Mouse (Mus musculus): ENCODE measurements around the gene Ddx43.

The Ddx43 gene

DNA sequence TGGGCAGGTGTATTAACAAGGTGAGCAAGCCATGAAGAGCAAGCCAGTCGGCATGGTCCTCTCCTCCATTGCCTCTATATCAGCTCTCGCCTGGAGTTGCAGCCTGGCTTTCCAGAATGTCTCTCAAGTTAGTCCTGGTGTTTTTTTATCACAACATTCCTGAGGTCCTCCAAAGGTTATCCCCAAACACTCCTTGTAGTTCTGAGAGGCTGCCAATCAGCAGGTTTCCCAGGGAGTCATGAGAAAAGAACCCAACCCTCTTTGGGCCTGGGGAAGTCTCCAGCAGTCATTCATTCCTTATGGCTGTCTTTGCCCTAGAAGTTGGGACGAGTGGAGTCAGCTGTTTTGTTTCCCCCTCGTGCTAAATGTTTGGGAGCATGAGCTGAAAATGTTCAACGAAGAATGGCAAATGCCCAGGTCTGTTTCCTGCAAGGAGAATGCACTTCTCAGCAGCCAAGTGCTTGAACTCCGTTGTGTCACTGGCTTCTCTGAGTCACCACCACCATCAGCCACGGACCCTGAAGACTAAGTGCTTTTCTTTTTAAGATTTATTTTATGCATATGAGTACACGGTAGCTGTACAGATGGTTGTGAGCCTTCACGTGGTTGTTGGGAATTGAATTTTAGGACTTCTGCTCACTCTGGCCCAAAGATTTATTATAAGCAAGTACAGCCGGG is 22.6 kb upstream of the Ddx43 start:
- DNase-seq (ENCODE audit: low spot score in 2 of 2) = no peak

DNA sequence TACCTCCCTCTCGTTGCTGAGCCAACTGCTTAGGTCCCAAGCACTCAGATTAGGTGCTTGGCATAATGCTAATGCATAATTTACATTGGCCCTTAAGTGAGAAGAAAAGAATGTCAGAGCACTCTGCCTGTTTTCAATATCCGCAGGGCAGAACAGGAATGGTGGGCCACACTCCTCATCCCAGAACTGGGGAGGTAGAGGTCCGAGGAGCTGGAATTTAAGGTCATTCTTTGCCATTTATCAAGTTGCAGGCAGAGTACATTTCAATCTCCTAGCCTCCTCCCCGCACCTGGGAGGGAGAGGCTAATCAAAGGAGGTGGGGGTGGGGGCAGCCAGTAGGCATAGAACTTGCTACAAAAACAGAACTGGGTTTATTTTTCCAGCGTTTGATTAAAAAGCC is 21.2 kb upstream of the Ddx43 start:
- DNase-seq (ENCODE audit: low spot score in 2 of 2) = no peak

GRCm38 (mm10) chr9:78374885-78375389 is 20.6 kb upstream of the Ddx43 start:
- no peak for DNase-seq (ENCODE audit: low spot score in 2 of 2)

GRCm38 (mm10) chr9:78375486-78375885 is 20.1 kb upstream of the Ddx43 start:
- DNase-seq (ENCODE audit: low spot score in 2 of 2) = no peak

- DNase-seq (ENCODE audit: low spot score in 2 of 2) = no peak
These were observed 18.0 kb upstream of the Ddx43 start for GRCm38 (mm10) chr9:78377546-78377945.

- DNase-seq (ENCODE audit: low spot score in 2 of 2) = no peak
These were observed 17.3 kb upstream of the Ddx43 start, which contains the start of gene Ooep for GRCm38 (mm10) chr9:78378113-78378785. Gene Ooep, minus strand, starts transcription at chr9:78378725.

- no peak for DNase-seq (ENCODE audit: low spot score in 2 of 2)
These were observed 9.7 kb upstream of the Ddx43 start for GRCm38 (mm10) chr9:78385893-78386292.

DNA sequence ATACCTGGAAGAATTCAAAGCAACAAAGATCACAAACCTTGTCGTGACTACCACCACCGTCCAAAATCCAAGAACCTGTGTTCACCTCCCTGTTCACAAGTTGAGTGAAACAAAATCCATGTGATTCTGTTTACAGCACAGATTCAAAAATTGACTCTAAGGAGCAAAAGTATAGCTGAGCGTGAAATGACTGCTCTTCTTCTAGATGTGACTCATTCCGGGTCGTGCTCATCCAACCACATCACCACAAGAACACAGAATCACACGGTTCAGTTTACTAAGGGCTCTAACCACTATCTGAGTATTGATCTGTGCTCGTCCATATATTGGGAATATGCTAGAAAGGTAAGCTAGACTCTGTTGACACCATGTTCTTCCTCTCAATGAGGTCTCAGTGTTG is 8.6 kb upstream of the Ddx43 start:
- DNase-seq (ENCODE audit: low spot score in 2 of 2) = no peak

DNA sequence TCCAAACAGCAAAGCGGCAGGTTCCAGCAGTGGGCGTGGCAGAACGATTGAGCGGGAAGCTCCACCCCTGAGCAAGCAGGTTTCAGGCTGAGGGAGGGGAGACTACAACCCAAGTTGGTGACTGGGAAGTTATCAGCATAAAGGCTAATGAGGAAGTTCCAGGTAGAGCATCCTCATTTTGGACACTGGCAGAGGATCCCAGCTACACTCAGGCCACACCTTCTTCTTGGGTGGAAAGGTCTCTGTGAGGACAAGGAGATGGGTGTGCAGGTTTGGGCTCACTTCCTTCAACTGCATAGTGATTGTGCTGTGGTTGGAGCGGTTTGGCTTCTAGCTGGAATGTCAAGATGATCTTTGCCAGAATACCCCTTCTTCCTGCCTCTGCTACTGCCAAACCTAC is 5.6 kb upstream of the Ddx43 start:
- no peak for DNase-seq (ENCODE audit: low spot score in 2 of 2)

- no peak for DNase-seq (ENCODE audit: low spot score in 2 of 2)
These were observed 1.8 kb upstream of the Ddx43 start for GRCm38 (mm10) chr9:78393741-78394140.

GRCm38 (mm10) chr9:78394602-78395001 is 975 bp upstream of the Ddx43 start:
- no peak for DNase-seq (ENCODE audit: low spot score in 2 of 2)

- no peak for DNase-seq (ENCODE audit: low spot score in 2 of 2)
These were observed 340 bp upstream of the Ddx43 start for GRCm38 (mm10) chr9:78395244-78395629.

- no peak for DNase-seq (ENCODE audit: low spot score in 2 of 2)
These were observed 940 bp downstream of the Ddx43 start for GRCm38 (mm10) chr9:78396517-78396916.

DNA sequence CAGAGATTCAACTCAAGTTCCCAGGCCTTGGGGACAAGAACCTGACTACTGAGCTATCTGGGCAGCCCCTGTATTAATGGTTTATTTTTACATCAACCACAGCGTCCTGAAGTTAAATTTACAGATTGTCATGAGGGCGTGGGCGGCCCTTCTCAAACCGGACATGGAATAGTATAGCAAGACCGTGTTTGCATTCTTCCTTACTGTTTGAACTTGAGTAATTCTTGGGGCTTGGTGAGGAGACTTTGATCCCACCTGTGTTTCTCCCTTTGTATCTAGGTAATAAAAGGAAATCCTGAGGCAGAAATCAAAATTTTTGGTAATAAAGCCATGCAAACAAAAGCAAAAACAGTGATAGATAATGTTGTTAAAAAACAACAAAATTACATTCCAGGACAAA is 5.0 kb downstream of the Ddx43 start:
- no peak for DNase-seq (ENCODE audit: low spot score in 2 of 2)

- DNase-seq (ENCODE audit: low spot score in 2 of 2) = no peak
These were observed 6.0 kb downstream of the Ddx43 start for GRCm38 (mm10) chr9:78401596-78401995.

DNA sequence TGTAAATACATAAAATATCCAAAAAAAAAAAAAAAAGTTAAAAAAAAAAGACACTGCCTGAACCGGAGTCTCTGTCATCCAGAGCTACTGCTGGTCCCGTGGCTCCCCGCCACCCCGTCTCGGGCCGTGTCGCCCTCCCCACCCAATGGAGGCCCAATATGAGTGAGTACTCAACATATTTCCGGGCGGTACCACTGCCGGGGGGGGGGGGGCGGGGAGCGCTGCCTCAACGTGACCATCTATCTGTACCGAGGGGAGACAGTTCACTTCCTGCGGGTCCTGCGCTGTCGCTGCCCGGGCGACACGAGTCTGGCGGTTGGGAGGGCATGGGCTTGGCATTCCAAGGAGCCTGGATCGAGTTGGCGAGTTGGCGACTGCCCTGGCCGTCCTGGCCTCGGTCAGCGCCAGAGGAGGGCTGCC is 31.8 kb downstream of the Ddx43 start:
- DNase-seq (ENCODE audit: low spot score in 2 of 2) = peak in 1 of 2 experiments; percentile 24

- DNase-seq (ENCODE audit: low spot score in 2 of 2) = peak; percentile 16 to 24
These were observed 32.6 kb downstream of the Ddx43 start for GRCm38 (mm10) chr9:78428185-78428584.

GRCm38 (mm10) chr9:78428870-78429432 is 33.4 kb downstream of the Ddx43 start:
- no peak for DNase-seq (ENCODE audit: low spot score in 2 of 2)

DNA sequence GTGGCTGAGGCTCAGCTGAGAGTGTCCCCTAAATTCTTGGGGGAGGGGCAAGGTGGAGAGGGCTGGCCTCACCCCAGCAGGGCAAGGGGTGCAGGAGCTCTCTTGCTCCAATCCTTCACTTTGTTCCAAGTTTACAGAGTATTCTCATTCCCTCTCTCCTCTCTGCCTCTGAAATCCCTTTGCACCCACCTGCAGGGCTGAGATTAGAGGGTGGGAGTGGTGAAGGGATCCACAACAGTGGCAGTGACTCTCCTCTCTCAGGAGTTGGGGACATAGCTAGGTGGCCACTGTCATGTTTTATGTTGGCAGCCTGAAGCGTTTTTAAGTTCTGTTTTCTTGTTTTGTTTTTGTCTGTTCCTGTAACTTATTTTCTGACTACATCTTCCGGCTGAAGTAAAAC is 34.0 kb downstream of the Ddx43 start:
- DNase-seq (ENCODE audit: low spot score in 2 of 2) = no peak

DNA sequence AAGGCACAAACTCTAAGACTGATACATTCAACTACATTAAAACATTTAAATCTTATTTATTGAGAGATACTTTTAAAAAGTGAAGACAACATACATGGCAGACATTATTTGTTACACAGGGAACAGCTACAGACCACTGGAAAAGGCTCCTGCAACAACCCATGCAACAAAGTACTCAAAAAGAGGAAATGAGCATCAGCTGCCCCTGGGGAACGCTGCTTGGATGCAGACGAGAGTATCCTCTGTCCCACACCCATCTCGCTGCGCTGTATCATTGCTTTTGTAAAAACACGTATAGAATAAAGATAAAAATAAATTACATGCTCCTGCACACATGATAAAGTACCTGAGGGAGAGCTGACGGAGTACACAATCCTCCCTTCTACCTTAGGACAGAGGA is 34.9 kb downstream of the Ddx43 start:
- peak; percentile 76 for DNase-seq (ENCODE audit: low spot score in 2 of 2)

DNA sequence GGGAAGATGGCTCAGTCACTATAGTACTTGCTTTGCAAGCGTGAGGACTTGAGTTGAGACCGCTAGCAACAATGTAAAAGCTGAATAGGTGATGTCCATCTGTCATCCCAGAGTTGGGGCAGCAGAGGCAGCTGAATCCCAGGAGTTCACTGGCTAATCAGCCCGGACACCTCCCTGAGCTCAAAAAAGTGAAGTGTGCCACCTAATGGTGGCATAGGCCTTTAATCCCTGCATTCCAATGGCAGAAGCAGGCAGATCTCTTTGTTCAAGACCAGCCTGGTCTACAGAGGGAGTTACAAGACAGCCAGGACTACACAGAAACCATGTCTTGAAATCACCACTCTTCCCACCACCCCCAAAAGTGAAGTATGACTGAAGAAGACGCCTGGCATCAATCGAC is 36.9 kb downstream of the Ddx43 start:
- DNase-seq (ENCODE audit: low spot score in 2 of 2) = no peak

DNA sequence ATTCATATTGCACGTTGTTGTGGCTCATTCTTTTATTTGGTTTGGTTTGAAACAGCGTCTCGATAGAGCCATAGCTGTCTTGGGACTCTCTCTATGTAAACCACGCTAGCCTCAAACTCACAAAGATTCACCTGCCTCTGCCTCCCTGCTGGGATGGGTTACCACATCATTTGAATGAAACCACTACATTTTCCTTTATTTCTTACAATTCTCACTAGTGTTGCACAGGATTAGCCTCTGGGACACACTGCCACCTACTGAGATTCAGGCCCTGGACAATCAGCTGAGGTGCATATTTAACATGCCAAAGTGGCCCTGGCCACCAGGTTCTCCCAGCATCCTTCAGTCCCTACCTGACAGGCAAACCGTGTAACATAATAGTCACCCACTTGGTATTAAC is 43.8 kb downstream of the Ddx43 start:
- DNase-seq (ENCODE audit: low spot score in 2 of 2) = peak; percentile 4 to 14

DNA sequence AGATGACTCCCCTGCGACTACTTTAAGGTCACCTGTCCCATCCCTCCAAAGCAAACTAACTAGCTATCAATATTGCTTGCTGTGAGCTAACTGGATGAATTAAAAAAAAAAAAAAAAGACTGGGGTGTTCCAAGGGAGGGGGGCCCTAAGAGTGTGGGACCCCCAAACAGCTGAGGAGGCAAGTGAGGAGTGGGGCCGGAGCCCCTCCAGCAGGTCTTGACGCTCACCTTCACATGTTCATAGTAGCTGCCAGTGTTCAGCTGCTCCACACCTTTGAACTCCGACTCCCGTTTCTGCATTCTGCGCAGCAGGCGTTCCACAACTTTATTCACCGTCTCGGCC is 46.6 kb downstream of the Ddx43 start:
- DNase-seq (ENCODE audit: low spot score in 2 of 2) = no peak

Data from spleen, postnatal 36 days (tissue).